Mouse (Mus musculus): ENCODE measurements around the gene Gpr39.
A peak's percentile ranks its signal among the peaks of the same experiment; 100 is the strongest.

Gpr39 gene

GRCm38 (mm10) chr1:125694338-125694737 lies 17.5 kb downstream of the Gpr39 start:
- peak; percentile 72 for DNase-seq (ENCODE audit: low spot score)

GRCm38 (mm10) chr1:125701101-125701590 lies 24.4 kb downstream of the Gpr39 start:
- no peak for DNase-seq (ENCODE audit: low spot score)

- DNase-seq (ENCODE audit: low spot score) = no peak
Measured at GRCm38 (mm10) chr1:125701773-125702172, 25.0 kb downstream of the Gpr39 start.

- no peak for DNase-seq (ENCODE audit: low spot score)
Measured at GRCm38 (mm10) chr1:125702326-125702725, 25.5 kb downstream of the Gpr39 start.

GRCm38 (mm10) chr1:125705412-125705811 lies 28.6 kb downstream of the Gpr39 start:
- DNase-seq (ENCODE audit: low spot score) = no peak

GRCm38 (mm10) chr1:125715286-125715685 lies 38.5 kb downstream of the Gpr39 start:
- no peak for DNase-seq (ENCODE audit: low spot score)

- no peak for DNase-seq (ENCODE audit: low spot score)
Measured at GRCm38 (mm10) chr1:125716241-125716640, 39.4 kb downstream of the Gpr39 start.

- DNase-seq (ENCODE audit: low spot score) = no peak
Measured at GRCm38 (mm10) chr1:125717906-125718305, 41.1 kb downstream of the Gpr39 start.

- DNase-seq (ENCODE audit: low spot score) = no peak
Measured at GRCm38 (mm10) chr1:125719127-125719526, 42.3 kb downstream of the Gpr39 start.

GRCm38 (mm10) chr1:125721104-125721758 lies 44.4 kb downstream of the Gpr39 start:
- no peak for DNase-seq (ENCODE audit: low spot score)

- no peak for DNase-seq (ENCODE audit: low spot score)
Measured at GRCm38 (mm10) chr1:125724304-125724703, 47.5 kb downstream of the Gpr39 start.

- no peak for DNase-seq (ENCODE audit: low spot score)
Measured at GRCm38 (mm10) chr1:125729025-125729565, 52.3 kb downstream of the Gpr39 start.

GRCm38 (mm10) chr1:125729731-125730536 lies 53.1 kb downstream of the Gpr39 start:
- DNase-seq (ENCODE audit: low spot score) = no peak

- DNase-seq (ENCODE audit: low spot score) = no peak
Measured at GRCm38 (mm10) chr1:125730537-125730880, 53.7 kb downstream of the Gpr39 start.

GRCm38 (mm10) chr1:125731854-125732253 lies 55.1 kb downstream of the Gpr39 start:
- DNase-seq (ENCODE audit: low spot score) = no peak

GRCm38 (mm10) chr1:125744766-125745165 lies 68.0 kb downstream of the Gpr39 start:
- no peak for DNase-seq (ENCODE audit: low spot score)

- DNase-seq (ENCODE audit: low spot score) = no peak
Measured at GRCm38 (mm10) chr1:125755335-125755996, 78.7 kb downstream of the Gpr39 start.

GRCm38 (mm10) chr1:125759972-125760695 lies 83.3 kb downstream of the Gpr39 start:
- DNase-seq (ENCODE audit: low spot score) = peak; percentile 12

- no peak for DNase-seq (ENCODE audit: low spot score)
Measured at GRCm38 (mm10) chr1:125760696-125761025, 83.9 kb downstream of the Gpr39 start.

GRCm38 (mm10) chr1:125762076-125762475 lies 85.3 kb downstream of the Gpr39 start:
- DNase-seq (ENCODE audit: low spot score) = no peak

- DNase-seq (ENCODE audit: low spot score) = peak; percentile 17
Measured at GRCm38 (mm10) chr1:125789804-125790203, 113.0 kb downstream of the Gpr39 start.

GRCm38 (mm10) chr1:125800506-125800905 lies 123.7 kb downstream of the Gpr39 start:
- DNase-seq (ENCODE audit: low spot score) = no peak
